Mouse (Mus musculus): ENCODE measurements around the gene Alg14. TPM values are rescaled to one million over a fixed set of nuclear protein-coding genes. Genes with fewer than 3 reads are reported as not detected.

Gene Alg14
- polyA plus RNA-seq, 1 experiment from 2014 or later = 43.9 TPM

DNA sequence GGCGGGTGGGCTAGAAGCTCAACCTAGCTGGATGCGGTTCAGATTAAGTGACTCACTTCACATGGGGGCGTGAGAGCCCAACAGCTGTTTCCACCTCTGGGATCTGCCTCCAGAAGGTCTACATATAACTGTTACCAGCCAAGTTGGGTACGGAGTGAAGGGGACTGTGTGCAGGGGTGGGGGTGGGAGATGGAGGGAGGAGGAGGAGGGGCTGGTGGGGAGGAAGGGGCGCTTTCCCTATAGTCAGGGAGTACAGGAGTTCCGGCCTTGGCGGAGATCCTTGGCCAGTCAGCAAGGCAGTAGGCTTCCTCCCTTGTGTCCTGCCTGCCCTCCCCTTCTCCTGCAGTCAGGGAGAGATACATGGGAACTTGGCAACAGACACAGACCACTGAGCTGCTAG lies 99.2 kb downstream of the Alg14 start:
- peak; percentile 64 for DNase-seq
- Histone ChIP-seq H3K9ac (no peak overlapping the region), H3K9me3 (ENCODE audit: low read depth, low read length) (no peaks in the 10 kb centered on the region), H3K27ac (ENCODE audit: low read depth) (peak overlapping the region; percentile 75; the same call in 1 of the 2 replicates), H3K4me3 (ENCODE audit: low read depth, low read length) (no peak overlapping the region), H3K27me3 (ENCODE audit: insufficient read depth, low read length) (no peaks in the 10 kb centered on the region), H3K36me3 (ENCODE audit: insufficient read depth) (no peaks in the 10 kb centered on the region), H3K4me2 (peak overlapping the region; percentile 54), H3K4me1 (ENCODE audit: insufficient read depth) (peaks cover 14% of the 10 kb centered on the region; the same call in 1 of the 2 replicates)
- peak; percentile 64 for ATAC-seq (ENCODE audit: insufficient read depth)
- TF ChIP-seq CTCF (IDR thresholded peaks at IDR 0.05; ENCODE audit: low read depth) = no peak
- 32% methylated on average over 7 of the region's 7 CpGs for WGBS

DNA sequence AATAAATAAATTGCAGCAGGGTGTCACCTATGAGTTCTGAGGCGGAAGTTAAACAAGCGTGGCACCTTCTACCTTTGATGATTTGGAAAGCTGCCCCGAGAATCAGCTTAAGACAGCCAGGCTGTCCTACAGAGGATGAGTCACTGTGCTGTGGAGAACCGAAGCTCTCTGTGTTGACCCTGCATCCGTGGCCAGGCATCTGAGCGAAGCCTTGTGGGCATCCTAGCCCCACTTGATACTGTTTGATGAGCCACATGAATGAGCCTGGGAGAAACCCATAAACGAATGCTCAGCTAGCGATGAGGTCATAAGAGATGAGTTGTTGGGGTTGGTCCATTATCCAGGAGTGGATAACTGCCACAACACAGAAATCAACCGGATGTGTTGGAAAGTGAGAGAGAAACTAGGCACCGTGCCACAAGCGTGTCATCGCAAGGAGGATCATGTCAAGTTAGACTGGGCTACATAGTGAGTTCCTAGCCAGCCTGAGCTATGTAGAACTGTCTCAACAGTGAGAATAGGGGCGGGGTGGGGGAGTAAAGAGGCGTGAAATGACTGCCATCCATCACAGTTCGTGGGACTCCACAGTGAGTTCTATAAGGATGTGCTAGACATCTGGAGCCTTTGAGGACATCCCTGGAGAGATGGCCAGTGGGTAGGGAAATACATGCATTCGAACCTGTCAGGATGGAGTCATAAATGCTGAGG lies 104.2 kb downstream of the Alg14 start:
- H3K9me3 ChIP-seq (ENCODE audit: low read depth, low read length) = no peaks in the 10 kb centered on the region
- H3K27me3 ChIP-seq (ENCODE audit: insufficient read depth, low read length) = no peaks in the 10 kb centered on the region
- no peak overlapping the region for H3K9ac ChIP-seq
- no peaks in the 10 kb centered on the region for H3K36me3 ChIP-seq (ENCODE audit: insufficient read depth)
- H3K4me3 ChIP-seq (ENCODE audit: low read depth, low read length) = no peak overlapping the region
- DNase-seq (peak; percentile 93), ATAC-seq (ENCODE audit: insufficient read depth) (peak; percentile 93)
- WGBS = 53% methylated on average over 16 of the region's 16 CpGs
- H3K27ac ChIP-seq (ENCODE audit: low read depth) = no peak overlapping the region
- H3K4me1 ChIP-seq (ENCODE audit: insufficient read depth) = peaks cover 9% of the 10 kb centered on the region; the same call in 1 of the 2 replicates
- no peak overlapping the region for H3K4me2 ChIP-seq
- TF ChIP-seq CTCF (IDR thresholded peaks at IDR 0.05; ENCODE audit: low read depth) = no peak

DNA sequence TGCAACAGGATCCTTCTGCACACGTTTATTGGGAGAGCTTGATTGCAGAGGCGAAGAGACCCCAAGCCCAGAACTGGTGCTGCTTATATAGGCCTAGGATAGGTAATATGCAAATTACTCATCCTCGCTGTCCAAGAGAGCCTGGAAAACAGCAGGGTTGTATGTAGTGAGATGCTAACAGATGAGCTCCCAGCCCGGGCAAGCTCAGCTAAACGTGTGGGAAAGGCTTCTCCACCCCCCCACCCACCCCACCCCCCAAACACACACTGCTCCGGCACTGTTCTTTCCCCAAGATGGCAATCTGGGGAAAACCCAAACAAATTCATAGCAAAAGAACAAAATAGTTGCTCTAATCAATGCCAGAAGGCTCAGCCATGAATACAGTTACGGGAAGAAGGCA lies 105.0 kb downstream of the Alg14 start:
- H3K27me3 ChIP-seq (ENCODE audit: insufficient read depth, low read length) = no peaks in the 10 kb centered on the region
- no peak overlapping the region for H3K9ac ChIP-seq
- no peak overlapping the region for H3K4me2 ChIP-seq
- WGBS = 68% methylated on average over 7 of the region's 7 CpGs
- no peak overlapping the region for H3K27ac ChIP-seq (ENCODE audit: low read depth)
- ATAC-seq (ENCODE audit: insufficient read depth) = no peak
- DNase-seq = no peak
- no peaks in the 10 kb centered on the region for H3K9me3 ChIP-seq (ENCODE audit: low read depth, low read length)
- H3K4me1 ChIP-seq (ENCODE audit: insufficient read depth) = peaks cover 5% of the 10 kb centered on the region; the same call in 1 of the 2 replicates
- no peaks in the 10 kb centered on the region for H3K36me3 ChIP-seq (ENCODE audit: insufficient read depth)
- no peak overlapping the region for H3K4me3 ChIP-seq (ENCODE audit: low read depth, low read length)
- TF ChIP-seq CTCF (IDR thresholded peaks at IDR 0.05; ENCODE audit: low read depth) = no peak

DNA sequence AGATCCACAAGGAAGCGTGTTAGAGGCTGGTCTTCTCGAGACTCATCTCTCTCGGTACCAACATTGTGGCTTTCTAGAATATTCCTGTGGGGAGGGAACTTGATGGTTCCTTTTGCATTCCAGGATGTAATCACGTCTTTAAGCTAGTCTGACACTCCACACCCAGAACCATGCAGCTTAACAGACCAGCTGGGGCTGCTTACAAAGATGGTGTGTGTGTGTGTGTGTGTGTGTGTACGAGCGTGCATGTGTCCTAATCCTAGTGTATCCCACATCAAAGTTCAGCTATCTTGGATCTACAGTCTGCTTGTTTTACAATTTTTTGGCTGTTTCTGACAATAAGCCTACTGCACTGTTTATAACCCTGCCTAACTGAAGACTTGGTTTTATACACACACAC lies 105.4 kb downstream of the Alg14 start:
- 72% methylated on average over 6 of the region's 6 CpGs for WGBS
- H3K27ac ChIP-seq (ENCODE audit: low read depth) = no peak overlapping the region
- H3K4me3 ChIP-seq (ENCODE audit: low read depth, low read length) = no peak overlapping the region
- H3K4me1 ChIP-seq (ENCODE audit: insufficient read depth) = peaks cover 5% of the 10 kb centered on the region; the same call in 1 of the 2 replicates
- H3K27me3 ChIP-seq (ENCODE audit: insufficient read depth, low read length) = no peaks in the 10 kb centered on the region
- H3K9ac ChIP-seq = no peak overlapping the region
- ATAC-seq (ENCODE audit: insufficient read depth) = peak; percentile 22; the same call in 1 of the 2 replicates
- no peak for TF ChIP-seq CTCF (IDR thresholded peaks at IDR 0.05; ENCODE audit: low read depth)
- no peak overlapping the region for H3K4me2 ChIP-seq
- H3K36me3 ChIP-seq (ENCODE audit: insufficient read depth) = no peaks in the 10 kb centered on the region
- H3K9me3 ChIP-seq (ENCODE audit: low read depth, low read length) = no peaks in the 10 kb centered on the region
- no peak for DNase-seq

DNA sequence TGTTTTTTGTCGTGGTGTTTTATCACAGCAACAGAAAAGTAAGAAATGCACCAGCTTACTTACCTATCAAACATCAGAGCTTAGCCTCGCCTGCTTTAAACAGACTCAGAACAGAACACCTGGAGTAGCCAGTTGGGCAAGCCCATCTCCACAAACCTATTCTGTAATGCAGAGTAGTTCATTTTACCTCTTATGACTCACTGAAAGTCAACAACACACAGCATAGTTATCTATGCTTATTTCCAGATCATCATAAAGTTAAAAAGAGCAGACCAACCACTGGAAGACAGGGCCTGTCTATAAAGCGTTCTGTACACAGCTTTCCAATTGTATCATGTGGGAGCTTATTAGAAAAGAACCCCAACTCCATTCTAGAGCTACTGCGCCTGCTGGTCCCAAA lies 109.8 kb downstream of the Alg14 start:
- Histone ChIP-seq H3K4me1 (ENCODE audit: insufficient read depth) (no peaks in the 10 kb centered on the region), H3K9ac (no peak overlapping the region), H3K4me3 (ENCODE audit: low read depth, low read length) (no peak overlapping the region), H3K27ac (ENCODE audit: low read depth) (no peak overlapping the region), H3K4me2 (no peak overlapping the region), H3K9me3 (ENCODE audit: low read depth, low read length) (no peaks in the 10 kb centered on the region), H3K27me3 (ENCODE audit: insufficient read depth, low read length) (no peaks in the 10 kb centered on the region), H3K36me3 (ENCODE audit: insufficient read depth) (no peaks in the 10 kb centered on the region)
- WGBS = 70% methylated on average over 4 of the region's 4 CpGs
- no peak for TF ChIP-seq CTCF (IDR thresholded peaks at IDR 0.05; ENCODE audit: low read depth)
- no peak for ATAC-seq (ENCODE audit: insufficient read depth)
- DNase-seq = no peak

DNA sequence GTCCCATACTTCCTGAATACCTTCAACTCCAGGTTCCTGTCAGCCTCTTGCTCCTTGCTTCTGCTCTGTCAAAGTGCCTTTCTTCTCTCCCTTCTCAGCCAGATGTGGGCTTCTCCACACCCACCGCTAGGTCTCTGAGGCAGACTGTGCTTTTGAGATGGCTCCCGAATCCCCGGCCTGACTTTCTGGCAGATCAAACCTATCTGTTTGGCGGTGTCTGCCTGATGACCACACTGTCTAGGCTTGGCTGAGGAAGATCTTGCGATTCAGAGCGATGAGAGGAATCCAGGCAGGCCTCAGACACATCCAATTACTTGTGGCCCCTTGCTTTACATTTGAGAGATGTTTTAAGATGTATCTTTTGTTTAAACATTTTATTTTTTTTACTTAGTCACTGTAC lies 110.5 kb downstream of the Alg14 start:
- Histone ChIP-seq H3K27me3 (ENCODE audit: insufficient read depth, low read length) (no peaks in the 10 kb centered on the region), H3K4me2 (no peak overlapping the region), H3K9me3 (ENCODE audit: low read depth, low read length) (no peaks in the 10 kb centered on the region), H3K4me3 (ENCODE audit: low read depth, low read length) (no peak overlapping the region), H3K9ac (no peak overlapping the region), H3K4me1 (ENCODE audit: insufficient read depth) (no peaks in the 10 kb centered on the region), H3K36me3 (ENCODE audit: insufficient read depth) (no peaks in the 10 kb centered on the region), H3K27ac (ENCODE audit: low read depth) (no peak overlapping the region)
- TF ChIP-seq CTCF (IDR thresholded peaks at IDR 0.05; ENCODE audit: low read depth) = no peak
- DNase-seq (no peak), ATAC-seq (ENCODE audit: insufficient read depth) (no peak)
- 74% methylated on average over 6 of the region's 6 CpGs for WGBS

DNA sequence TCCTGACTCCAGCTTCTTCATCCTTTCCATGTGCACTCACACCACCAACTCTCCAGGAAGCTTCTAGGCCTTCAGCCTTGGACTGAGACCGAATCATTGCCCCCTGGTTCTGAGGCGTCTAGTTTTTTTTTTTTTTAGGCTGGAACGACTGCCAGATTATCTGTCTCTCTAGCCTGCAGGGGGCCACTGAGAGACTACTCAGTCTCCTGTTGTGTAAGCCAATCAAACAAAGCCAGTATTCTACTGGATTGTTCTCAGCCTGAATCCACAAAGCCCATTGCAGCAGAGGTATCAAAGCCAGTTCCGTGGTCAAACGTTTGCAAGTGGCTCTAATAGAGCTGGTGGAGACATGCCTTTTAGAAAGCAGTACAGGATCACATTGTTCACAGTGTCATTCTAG lies 111.9 kb downstream of the Alg14 start:
- no peak for TF ChIP-seq CTCF (IDR thresholded peaks at IDR 0.05; ENCODE audit: low read depth)
- no peak overlapping the region for H3K4me3 ChIP-seq (ENCODE audit: low read depth, low read length)
- DNase-seq (no peak), ATAC-seq (ENCODE audit: insufficient read depth) (no peak)
- no peaks in the 10 kb centered on the region for H3K9me3 ChIP-seq (ENCODE audit: low read depth, low read length)
- peaks cover 5% of the 10 kb centered on the region; the same call in 1 of the 2 replicates for H3K4me1 ChIP-seq (ENCODE audit: insufficient read depth)
- WGBS = 51% methylated on average over 5 of the region's 5 CpGs
- no peak overlapping the region for H3K4me2 ChIP-seq
- no peaks in the 10 kb centered on the region for H3K27me3 ChIP-seq (ENCODE audit: insufficient read depth, low read length)
- H3K9ac ChIP-seq = no peak overlapping the region
- H3K36me3 ChIP-seq (ENCODE audit: insufficient read depth) = no peaks in the 10 kb centered on the region
- no peak overlapping the region for H3K27ac ChIP-seq (ENCODE audit: low read depth)
